Mouse (Mus musculus) cerebellum, adult 2 months (tissue): Measurements from ENCODE around the gene Kcnh2. TPM values are rescaled to one million over a fixed set of nuclear protein-coding genes. Genes with fewer than 3 reads are reported as not detected.

Experiments used
- DNase-seq, 2 experiments: peaks; one replicate each; pipeline ENCODE4 v3.0.0; 2021
- H3K27ac ChIP-seq: fragments of 200-500 bp; 2 replicates; pipeline ENCODE4 v1.5.1; 2012; ENCODE audit warnings: low read length, control low read depth, inconsistent platforms; ENCODE audit not compliant: insufficient read depth
- H3K27me3 ChIP-seq: fragments of 200-500 bp; 2 replicates; pipeline ENCODE4 v1.6.1; 2012; ENCODE audit warnings: inconsistent platforms, mild to moderate bottlenecking, low read length, moderate library complexity; ENCODE audit not compliant: control insufficient read depth, insufficient read depth
- H3K4me1 ChIP-seq: fragments of 200-500 bp; 2 replicates; pipeline ENCODE4 v1.6.1; 2011; ENCODE audit warnings: low read length; ENCODE audit not compliant: control insufficient read depth, insufficient read depth
- H3K4me3 ChIP-seq: fragments of 200-500 bp; replicated peaks from 2 replicates; pipeline ENCODE3; 2011; ENCODE audit warnings: mild to moderate bottlenecking, low read depth, low read length, control low read depth; ENCODE audit not compliant: insufficient read depth
- CTCF ChIP-seq: fragments of 200-500 bp; IDR thresholded peaks from 2 replicates; pipeline ENCODE4 v1.5.1; 2011; ENCODE audit warnings: low read depth, mild to moderate bottlenecking, control low read depth, low read length, moderate library complexity, borderline replicate concordance; ENCODE audit not compliant: insufficient read depth
- POLR2A ChIP-seq: fragments of 200-500 bp; IDR thresholded peaks from 2 replicates; pipeline ENCODE4 v1.6.1; 2011; ENCODE audit warnings: low read length, control low read depth, borderline replicate concordance; ENCODE audit not compliant: insufficient read depth
- WGBS: fragments of 180-500 bp; shearing (Covaris S2); methylation state at CpG from one replicate; pipeline ENCODE4 v1.1.7; 2018; 5-methylcytosine and 5-hydroxymethylcytosine counted together
- polyA plus RNA-seq: library from polyadenylated mRNA; depleted of rRNA; stranded (reverse); fragments of >200 nt; gene quantifications from 2 replicates; pipeline ENCODE4 v1.2.3, GENCODE M21; 2012

Kcnh2 gene
- polyA plus RNA-seq, 1 experiment: 85.2 TPM

GRCm38 (mm10) chr5:24383026-24383859 is 31.8 kb upstream of the Kcnh2 start:
- peaks cover 12% of the 10 kb centered on the region for H3K4me1 ChIP-seq
- TF ChIP-seq CTCF: peak; percentile 48; the same call in 1 of the 2 replicates
- TF ChIP-seq POLR2A: peak; percentile 79; the same call in 1 of the 2 replicates
- peak overlapping the region; percentile 79 for H3K4me3 ChIP-seq
- WGBS: under 1% methylated on average over 34 of the region's 34 CpGs
- DNase-seq: peak; percentile 97 to 98
- peak overlapping the region; percentile 69 for H3K27ac ChIP-seq
- no peaks in the 10 kb centered on the region for H3K27me3 ChIP-seq

- no peak overlapping the region for H3K4me3 ChIP-seq
Measured at GRCm38 (mm10) chr5:24381988-24382387, 30.6 kb upstream of the Kcnh2 start.

GRCm38 (mm10) chr5:24381486-24381885 is 30.1 kb upstream of the Kcnh2 start:
- Histone ChIP-seq H3K4me3 (no peak overlapping the region), H3K27ac (no peak overlapping the region), H3K4me1 (peaks cover 7% of the 10 kb centered on the region; the same call in 1 of the 2 replicates), H3K27me3 (no peaks in the 10 kb centered on the region)
- no peak for TF ChIP-seq POLR2A
- no peak for TF ChIP-seq CTCF
- WGBS: 80% methylated on average over 6 of the region's 6 CpGs
- DNase-seq: no peak

More at GRCm38 (mm10) chr5:24381988-24382387, 30.6 kb upstream of the Kcnh2 start:
- H3K4me1 ChIP-seq: peaks cover 7% of the 10 kb centered on the region; the same call in 1 of the 2 replicates
- no peaks in the 10 kb centered on the region for H3K27me3 ChIP-seq
- WGBS: 58% methylated on average over 2 of the region's 2 CpGs
- TF ChIP-seq CTCF (no peak), POLR2A (no peak)
- no peak overlapping the region for H3K27ac ChIP-seq
- DNase-seq: no peak

- H3K27ac ChIP-seq: no peak overlapping the region
- H3K4me3 ChIP-seq: no peak overlapping the region
- WGBS: 90% methylated on average over 4 of the region's 4 CpGs
- no peak for TF ChIP-seq CTCF
- TF ChIP-seq POLR2A: no peak
- H3K27me3 ChIP-seq: no peaks in the 10 kb centered on the region
- DNase-seq: no peak
- peaks cover 7% of the 10 kb centered on the region; the same call in 1 of the 2 replicates for H3K4me1 ChIP-seq
Measured at GRCm38 (mm10) chr5:24380499-24380898, 29.1 kb upstream of the Kcnh2 start.

GRCm38 (mm10) chr5:24379501-24379900 is 28.1 kb upstream of the Kcnh2 start:
- H3K4me3 ChIP-seq: no peak overlapping the region
- H3K27ac ChIP-seq: no peak overlapping the region
- 42% methylated on average over 4 of the region's 4 CpGs for WGBS
- no peak for DNase-seq
- no peaks in the 10 kb centered on the region for H3K27me3 ChIP-seq
- no peak for TF ChIP-seq POLR2A
- no peak for TF ChIP-seq CTCF
- H3K4me1 ChIP-seq: peaks cover 6% of the 10 kb centered on the region; the same call in 1 of the 2 replicates

- no peak overlapping the region for H3K27ac ChIP-seq
- TF ChIP-seq CTCF (no peak), POLR2A (no peak)
- 0 out of 2 replicates have a peak, but pooled peaks cover 2% of the 10 kb centered on the region for H3K4me1 ChIP-seq
- H3K4me3 ChIP-seq: no peak overlapping the region
- WGBS: 65% methylated on average over 2 of the region's 2 CpGs
- DNase-seq: no peak
- no peaks in the 10 kb centered on the region for H3K27me3 ChIP-seq
Measured at GRCm38 (mm10) chr5:24378700-24379099, 27.3 kb upstream of the Kcnh2 start.

- Histone ChIP-seq H3K27me3 (no peaks in the 10 kb centered on the region), H3K27ac (no peak overlapping the region), H3K4me3 (no peak overlapping the region), H3K4me1 (no peaks in the 10 kb centered on the region; the same call in 1 of the 2 replicates)
- DNase-seq: no peak
- TF ChIP-seq POLR2A (no peak), CTCF (no peak)
- WGBS: 61% methylated on average over 7 of the region's 7 CpGs
Measured at GRCm38 (mm10) chr5:24374666-24375328, 23.4 kb upstream of the Kcnh2 start.
